Mouse (Mus musculus) embryonic facial prominence, embryonic 13.5 days (tissue): ENCODE measurements around the gene Papss1. TPM values are rescaled to one million over a fixed set of nuclear protein-coding genes. Genes with fewer than 3 reads are reported as not detected.

Experiments used
- ATAC-seq: fragments of 200-750 bp; cut with Nextera tagmentation; 2 replicates; pipeline ENCODE4 v1.8.0; 2017; ENCODE audit warnings: low read depth; ENCODE audit not compliant: insufficient number of reproducible peaks, insufficient read depth, low FRiP score, low TSS enrichment
- H3K27ac ChIP-seq: fragments of 300-500 bp; sonication (generic); 2 replicates; pipeline ENCODE4 v1.5.1; 2015; ENCODE audit warnings: moderate library complexity, mild to moderate bottlenecking, inconsistent platforms
- H3K27me3 ChIP-seq: fragments of 300-500 bp; sonication (generic); 2 replicates; pipeline ENCODE4 v1.6.1; 2015; ENCODE audit warnings: mild to moderate bottlenecking, inconsistent platforms
- H3K36me3 ChIP-seq: fragments of 300-500 bp; sonication (generic); 2 replicates; pipeline ENCODE4 v1.6.1; 2015; ENCODE audit warnings: mild to moderate bottlenecking, inconsistent platforms
- H3K4me1 ChIP-seq: fragments of 300-500 bp; sonication (generic); 2 replicates; pipeline ENCODE4 v1.6.1; 2015; ENCODE audit warnings: inconsistent platforms
- H3K4me2 ChIP-seq: fragments of 300-500 bp; sonication (generic); 2 replicates; pipeline ENCODE4 v1.6.1; 2015; ENCODE audit warnings: moderate library complexity, mild to moderate bottlenecking, inconsistent platforms
- H3K4me3 ChIP-seq: fragments of 300-500 bp; sonication (generic); 2 replicates; pipeline ENCODE4 v1.5.1; 2015; ENCODE audit warnings: mild to moderate bottlenecking, inconsistent platforms
- H3K9ac ChIP-seq: fragments of 300-500 bp; sonication (generic); 2 replicates; pipeline ENCODE4 v1.6.1; 2015; ENCODE audit warnings: mild to moderate bottlenecking, inconsistent platforms
- H3K9me3 ChIP-seq: fragments of 300-500 bp; sonication (generic); 2 replicates; pipeline ENCODE4 v1.6.1; 2016; ENCODE audit warnings: inconsistent platforms
- WGBS: fragments of 180-500 bp; shearing (Covaris S2); methylation state at CpG from one replicate; pipeline ENCODE4 v1.1.7; 2015; ENCODE audit warnings: mixed read lengths; 5-methylcytosine and 5-hydroxymethylcytosine counted together
- polyA plus RNA-seq: library from polyadenylated mRNA; unstranded; fragments of >200 nt; fragmentation: Nextera tagmentation; extraction: Ambion mirVana; gene quantifications from 2 replicates; pipeline ENCODE4 v1.2.1, GENCODE M21; 2015

Gene Papss1
- polyA plus RNA-seq, 1 experiment from 2014 or later: 134 TPM

- Histone ChIP-seq H3K36me3 (peaks cover 62% of the 10 kb centered on the region), H3K9me3 (no peaks in the 10 kb centered on the region), H3K4me2 (no peak overlapping the region), H3K4me1 (no peaks in the 10 kb centered on the region), H3K4me3 (no peak overlapping the region), H3K27me3 (no peaks in the 10 kb centered on the region), H3K27ac (no peak overlapping the region), H3K9ac (no peak overlapping the region)
- no peak for ATAC-seq
- 94% methylated on average over 10 of the region's 10 CpGs for WGBS
Measured at GRCm38 (mm10) chr3:131587959-131588358, 23.4 kb downstream of the Papss1 start.

GRCm38 (mm10) chr3:131593143-131593798 lies 28.7 kb downstream of the Papss1 start:
- H3K4me1 ChIP-seq: peaks cover 6% of the 10 kb centered on the region; the same call in 1 of the 2 replicates
- H3K9me3 ChIP-seq: no peaks in the 10 kb centered on the region
- no peak overlapping the region for H3K4me3 ChIP-seq
- WGBS: 42% methylated on average over 15 of the region's 15 CpGs
- H3K27me3 ChIP-seq: no peaks in the 10 kb centered on the region
- H3K36me3 ChIP-seq: peaks cover 26% of the 10 kb centered on the region
- 0 out of 2 replicates have a peak overlapping the region, but pooled peaks have one; percentile 33 for H3K9ac ChIP-seq
- H3K4me2 ChIP-seq: no peak overlapping the region
- no peak for ATAC-seq
- H3K27ac ChIP-seq: peak overlapping the region; percentile 60

- H3K36me3 ChIP-seq: peaks cover 16% of the 10 kb centered on the region
Measured at GRCm38 (mm10) chr3:131594361-131594760, 29.8 kb downstream of the Papss1 start.

DNA sequence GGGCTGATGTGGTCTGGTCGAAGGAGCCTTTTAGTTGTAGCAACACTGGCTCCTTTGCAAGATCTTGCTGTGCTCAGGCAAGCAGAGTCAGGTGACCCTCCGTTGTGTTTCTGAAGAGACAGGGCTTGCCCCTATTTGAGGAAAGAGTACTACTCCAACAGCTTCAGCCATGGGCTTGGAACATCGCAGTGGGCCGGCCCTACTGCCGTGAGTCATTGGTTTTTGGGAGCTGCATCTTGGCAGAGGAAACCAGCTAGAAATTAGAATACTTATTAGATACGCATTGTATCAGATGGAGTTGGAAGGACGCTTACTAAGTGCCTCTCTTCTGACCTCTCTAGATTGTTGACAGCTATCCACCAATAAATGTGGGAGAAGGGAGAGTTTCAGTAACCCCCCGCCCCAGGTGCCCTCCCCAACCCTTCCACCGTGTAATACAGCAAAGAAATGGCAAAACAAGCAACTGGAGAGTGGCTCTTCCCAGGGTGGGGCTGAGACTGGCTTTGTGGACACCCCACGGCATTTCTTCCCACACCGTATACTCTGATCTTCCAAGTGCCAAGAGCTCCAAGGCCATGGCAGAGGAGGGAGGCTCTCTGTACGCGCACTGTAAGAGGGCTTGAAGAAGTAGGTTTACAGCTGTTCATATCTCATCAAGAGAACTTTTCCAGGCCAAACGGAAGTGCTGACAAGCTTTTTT lies 31.1 kb downstream of the Papss1 start:
- peaks cover 20% of the 10 kb centered on the region for H3K36me3 ChIP-seq
- WGBS: 89% methylated on average over 14 of the region's 14 CpGs
- H3K27ac ChIP-seq: no peak overlapping the region
- no peak for ATAC-seq
- no peak overlapping the region for H3K4me3 ChIP-seq
- no peaks in the 10 kb centered on the region for H3K27me3 ChIP-seq
- H3K4me2 ChIP-seq: no peak overlapping the region
- H3K9me3 ChIP-seq: no peaks in the 10 kb centered on the region
- peaks cover 6% of the 10 kb centered on the region; the same call in 1 of the 2 replicates for H3K4me1 ChIP-seq
- no peak overlapping the region for H3K9ac ChIP-seq

More at GRCm38 (mm10) chr3:131594361-131594760, 29.8 kb downstream of the Papss1 start:
- ATAC-seq: no peak
- H3K4me3 ChIP-seq: no peak overlapping the region
- no peak overlapping the region for H3K9ac ChIP-seq
- H3K4me2 ChIP-seq: no peak overlapping the region
- H3K27me3 ChIP-seq: no peaks in the 10 kb centered on the region
- H3K9me3 ChIP-seq: no peaks in the 10 kb centered on the region
- peaks cover 6% of the 10 kb centered on the region; the same call in 1 of the 2 replicates for H3K4me1 ChIP-seq
- no peak overlapping the region for H3K27ac ChIP-seq
- 80% methylated on average over 11 of the region's 11 CpGs for WGBS

DNA sequence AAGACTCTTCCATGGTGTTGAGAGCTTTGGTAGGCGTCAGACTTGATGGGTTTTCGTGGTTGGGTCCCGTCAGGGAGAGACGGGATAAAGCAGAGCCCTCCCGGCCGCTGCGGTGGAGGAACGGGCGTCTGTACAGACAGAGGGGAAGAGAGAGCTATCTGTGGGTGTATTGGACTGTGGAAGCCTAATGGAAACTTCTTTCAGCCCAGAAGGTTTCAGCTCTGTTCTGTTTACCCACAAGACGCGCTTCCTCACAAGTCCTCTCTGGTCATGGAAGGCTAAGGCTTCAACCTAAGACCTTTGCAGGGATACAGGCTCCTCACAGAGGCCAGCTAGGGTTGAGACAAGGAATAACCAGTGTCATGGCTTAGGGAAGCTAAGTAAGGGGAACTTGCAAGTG lies 36.2 kb downstream of the Papss1 start:
- no peak overlapping the region for H3K27ac ChIP-seq
- peaks cover 37% of the 10 kb centered on the region for H3K36me3 ChIP-seq
- H3K9me3 ChIP-seq: no peaks in the 10 kb centered on the region
- H3K9ac ChIP-seq: no peak overlapping the region
- H3K4me1 ChIP-seq: peaks cover 6% of the 10 kb centered on the region; the same call in 1 of the 2 replicates
- H3K4me3 ChIP-seq: no peak overlapping the region
- H3K4me2 ChIP-seq: no peak overlapping the region
- H3K27me3 ChIP-seq: no peaks in the 10 kb centered on the region
- 91% methylated on average over 11 of the region's 11 CpGs for WGBS
- ATAC-seq: no peak

DNA sequence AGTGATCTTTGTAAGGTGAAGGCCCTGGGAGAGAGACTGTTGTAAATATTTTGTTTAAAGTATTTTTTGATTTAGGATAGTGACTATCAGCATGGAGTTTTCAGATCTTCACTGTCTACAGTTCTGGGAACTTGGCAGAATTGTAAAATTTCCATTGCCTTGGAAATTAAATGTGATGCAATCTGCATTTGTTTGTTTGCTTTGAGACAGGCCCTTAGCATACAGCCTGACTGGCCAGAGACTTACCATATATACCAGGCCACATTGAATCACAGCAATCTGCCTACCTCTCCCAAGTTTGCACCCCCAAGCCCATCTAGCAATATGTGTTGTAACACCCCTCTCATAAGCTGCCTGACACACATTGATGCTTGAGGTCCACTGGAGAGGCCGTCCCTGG lies 36.8 kb downstream of the Papss1 start:
- no peak for ATAC-seq
- no peak overlapping the region for H3K4me3 ChIP-seq
- no peak overlapping the region for H3K27ac ChIP-seq
- H3K4me2 ChIP-seq: no peak overlapping the region
- no peak overlapping the region for H3K9ac ChIP-seq
- 80% methylated on average over 1 of the region's 1 CpGs for WGBS
- H3K9me3 ChIP-seq: no peaks in the 10 kb centered on the region
- peaks cover 40% of the 10 kb centered on the region for H3K36me3 ChIP-seq
- H3K4me1 ChIP-seq: peaks cover 6% of the 10 kb centered on the region; the same call in 1 of the 2 replicates
- no peaks in the 10 kb centered on the region for H3K27me3 ChIP-seq

- Histone ChIP-seq H3K4me3 (no peak overlapping the region), H3K4me2 (no peak overlapping the region), H3K27ac (no peak overlapping the region), H3K27me3 (no peaks in the 10 kb centered on the region), H3K4me1 (peaks cover 3% of the 10 kb centered on the region; the same call in 1 of the 2 replicates), H3K36me3 (peaks cover 57% of the 10 kb centered on the region), H3K9ac (no peak overlapping the region), H3K9me3 (no peaks in the 10 kb centered on the region)
- 59% methylated on average over 4 of the region's 4 CpGs for WGBS
- no peak for ATAC-seq
Measured at GRCm38 (mm10) chr3:131602995-131603414, 38.4 kb downstream of the Papss1 start.

DNA sequence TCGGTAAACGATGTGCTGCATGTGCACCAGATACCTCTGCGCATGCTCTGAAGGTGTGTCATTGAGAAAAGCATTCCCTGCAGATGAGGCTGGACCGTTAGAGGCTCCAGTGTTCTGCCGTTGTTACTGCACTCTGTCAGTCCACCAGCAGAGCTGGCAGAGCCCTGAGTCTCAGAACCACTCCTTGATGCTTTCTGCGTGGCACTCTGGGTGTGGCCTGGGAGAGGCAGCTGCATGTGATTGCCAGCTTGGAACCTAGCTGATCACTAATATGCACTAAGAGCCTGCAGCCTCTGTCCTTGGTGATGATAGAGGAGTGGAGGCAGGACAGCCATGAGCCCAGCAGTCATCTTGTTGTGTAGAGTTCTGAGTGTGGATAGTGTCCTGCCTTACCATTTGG lies 43.5 kb downstream of the Papss1 start:
- peaks cover 72% of the 10 kb centered on the region for H3K36me3 ChIP-seq
- H3K9ac ChIP-seq: no peak overlapping the region

DNA sequence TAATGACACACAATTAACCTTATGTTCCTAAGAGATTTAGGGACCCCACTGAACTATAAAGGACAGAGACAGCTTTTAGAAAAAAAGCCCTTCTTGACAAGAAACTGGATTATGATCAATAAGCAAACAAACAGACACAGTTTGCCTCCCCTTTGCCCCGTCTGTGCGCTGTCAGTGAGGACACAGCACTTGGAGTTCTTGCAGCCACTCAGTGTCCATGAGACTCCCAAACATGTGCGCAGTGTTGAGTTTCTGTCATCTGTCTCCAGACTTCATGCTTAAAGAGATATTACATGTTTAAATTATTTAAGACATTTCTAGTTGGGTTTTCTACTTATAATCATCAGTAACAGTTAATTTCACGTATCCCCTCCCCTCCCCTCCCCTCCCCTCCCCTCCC lies 45.1 kb downstream of the Papss1 start:
- Histone ChIP-seq H3K27ac (no peak overlapping the region), H3K9me3 (no peaks in the 10 kb centered on the region), H3K36me3 (peaks cover 83% of the 10 kb centered on the region), H3K27me3 (no peaks in the 10 kb centered on the region), H3K4me2 (no peak overlapping the region), H3K9ac (no peak overlapping the region), H3K4me3 (no peak overlapping the region), H3K4me1 (peaks cover 15% of the 10 kb centered on the region; the same call in 1 of the 2 replicates)
- ATAC-seq: no peak
- WGBS: 74% methylated on average over 4 of the region's 4 CpGs

More for the DNA sequence above, 43.5 kb downstream of the Papss1 start:
- H3K4me3 ChIP-seq: no peak overlapping the region
- H3K27me3 ChIP-seq: no peaks in the 10 kb centered on the region
- 91% methylated on average over 6 of the region's 6 CpGs for WGBS
- no peak overlapping the region for H3K27ac ChIP-seq
- H3K4me1 ChIP-seq: 0 out of 2 replicates have a peak, but pooled peaks cover 3% of the 10 kb centered on the region
- H3K4me2 ChIP-seq: no peak overlapping the region
- H3K9me3 ChIP-seq: no peaks in the 10 kb centered on the region
- no peak for ATAC-seq

DNA sequence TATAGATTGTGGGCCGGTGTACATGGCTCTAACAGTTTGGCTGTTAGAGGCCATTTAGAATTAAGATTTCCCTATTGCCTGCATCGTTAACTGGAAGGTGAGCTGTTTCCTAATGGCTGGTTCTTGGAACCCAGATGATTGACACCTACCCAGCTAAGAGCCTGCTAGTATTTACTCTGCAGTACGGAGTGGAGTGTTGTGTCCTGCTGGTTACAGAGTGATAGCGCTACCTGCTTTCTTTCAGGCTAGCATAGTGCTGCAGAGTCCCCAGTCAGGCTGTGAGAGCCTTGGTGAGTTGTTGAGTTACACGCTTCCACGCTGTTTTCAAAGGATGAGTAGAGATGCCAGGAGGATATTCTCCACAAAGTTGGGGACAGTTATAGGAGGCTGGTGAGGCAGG lies 46.0 kb downstream of the Papss1 start:
- H3K9me3 ChIP-seq: no peaks in the 10 kb centered on the region
- WGBS: 86% methylated on average over 6 of the region's 6 CpGs
- peaks cover 87% of the 10 kb centered on the region for H3K36me3 ChIP-seq
- H3K4me3 ChIP-seq: no peak overlapping the region
- no peaks in the 10 kb centered on the region for H3K27me3 ChIP-seq
- ATAC-seq: no peak
- peaks cover 15% of the 10 kb centered on the region; the same call in 1 of the 2 replicates for H3K4me1 ChIP-seq
- H3K9ac ChIP-seq: no peak overlapping the region
- H3K27ac ChIP-seq: no peak overlapping the region
- no peak overlapping the region for H3K4me2 ChIP-seq

DNA sequence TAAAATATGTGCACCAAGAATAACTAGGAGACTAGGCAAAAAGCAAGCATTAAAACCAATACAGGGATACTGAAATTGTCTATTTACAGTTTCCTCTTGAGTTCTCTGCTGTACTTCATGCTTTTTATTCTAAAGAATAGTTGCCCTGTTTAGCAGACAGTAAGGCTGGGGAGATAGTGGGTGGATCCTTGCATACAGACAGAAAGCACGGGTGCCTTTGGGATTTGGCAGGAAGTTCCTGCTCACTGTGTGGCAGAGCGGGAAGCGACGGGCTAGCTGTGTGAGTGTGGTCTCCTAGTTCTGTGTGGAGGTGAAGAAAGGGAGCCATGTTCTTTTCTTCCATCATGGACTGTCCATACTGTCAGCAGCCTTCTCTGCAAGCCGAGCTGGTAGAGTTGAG lies 48.3 kb downstream of the Papss1 start:
- no peak overlapping the region for H3K4me3 ChIP-seq
- 74% methylated on average over 5 of the region's 5 CpGs for WGBS
- H3K9me3 ChIP-seq: no peaks in the 10 kb centered on the region
- H3K36me3 ChIP-seq: peaks cover 77% of the 10 kb centered on the region
- no peak overlapping the region for H3K9ac ChIP-seq
- peaks cover 15% of the 10 kb centered on the region; the same call in 1 of the 2 replicates for H3K4me1 ChIP-seq
- H3K27ac ChIP-seq: no peak overlapping the region
- no peaks in the 10 kb centered on the region for H3K27me3 ChIP-seq
- no peak overlapping the region for H3K4me2 ChIP-seq
- ATAC-seq: no peak

GRCm38 (mm10) chr3:131614056-131614455 lies 49.5 kb downstream of the Papss1 start:
- H3K27me3 ChIP-seq: no peaks in the 10 kb centered on the region
- peaks cover 79% of the 10 kb centered on the region for H3K36me3 ChIP-seq
- peaks cover 15% of the 10 kb centered on the region; the same call in 1 of the 2 replicates for H3K4me1 ChIP-seq
- no peak overlapping the region for H3K4me2 ChIP-seq
- no peak overlapping the region for H3K27ac ChIP-seq
- no peak overlapping the region for H3K4me3 ChIP-seq
- H3K9me3 ChIP-seq: no peaks in the 10 kb centered on the region
- H3K9ac ChIP-seq: 0 out of 2 replicates have a peak overlapping the region, but pooled peaks have one; percentile 17
- ATAC-seq: no peak
- WGBS: 29% methylated on average over 8 of the region's 8 CpGs
